Mouse (Mus musculus) heart, adult 8-10 months (tissue): ENCODE results near the gene Ppard. TPM values are rescaled to one million over a fixed set of nuclear protein-coding genes. Genes with fewer than 3 reads are reported as not detected.
"Not testable (repeated sequence)": the region's sequence is repeated elsewhere in the genome, so short reads cannot be mapped to it uniquely, and the experiment has no call there.

Experiments used
- DNase-seq: peaks from one replicate; pipeline ENCODE4 v3.0.0; 2022; ENCODE audit warnings: low spot score
- total RNA-seq, 4 experiments: library from RNA; stranded (reverse); gene quantifications; 2 replicates each; pipeline ENCODE4 v1.2.4; 2022

Ppard gene
- total RNA-seq, result 10 to 100 TPM; 32.4 to 33.8 (median 33.1) TPM

DNA sequence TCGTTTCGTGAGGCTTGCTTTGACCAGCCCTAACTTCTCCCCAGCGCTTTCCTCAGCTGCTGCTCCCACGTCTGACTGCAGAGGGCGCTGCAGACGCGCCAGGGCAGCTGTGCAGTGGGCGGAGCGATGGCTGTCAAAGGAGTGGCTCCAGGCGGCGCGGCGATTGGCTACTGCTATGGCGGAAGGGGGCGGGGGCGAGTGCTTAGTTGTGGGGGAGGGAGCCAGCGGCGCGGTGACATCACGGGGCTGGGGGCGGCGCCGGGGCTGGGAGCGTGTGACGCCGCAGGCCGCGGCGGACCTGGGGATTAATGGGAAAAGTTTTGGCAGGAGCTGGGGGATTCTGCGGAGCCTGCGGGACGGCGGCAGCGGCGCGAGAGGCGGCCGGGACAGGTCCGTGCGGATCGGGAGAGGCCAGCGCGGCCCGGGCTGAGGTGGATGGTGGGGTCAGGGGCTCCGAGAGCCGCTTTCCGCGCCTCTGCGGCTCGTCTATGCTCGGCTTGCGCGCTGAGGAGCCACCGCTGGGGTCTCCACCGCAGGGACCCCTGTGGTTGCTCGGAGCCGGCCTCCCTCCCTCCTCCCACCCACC, at the start of gene Ppard:
Gene Ppard (plus strand): TSS at position 226 of the 586 bp plus-strand sequence.
- peak; percentile 95 for DNase-seq

DNA sequence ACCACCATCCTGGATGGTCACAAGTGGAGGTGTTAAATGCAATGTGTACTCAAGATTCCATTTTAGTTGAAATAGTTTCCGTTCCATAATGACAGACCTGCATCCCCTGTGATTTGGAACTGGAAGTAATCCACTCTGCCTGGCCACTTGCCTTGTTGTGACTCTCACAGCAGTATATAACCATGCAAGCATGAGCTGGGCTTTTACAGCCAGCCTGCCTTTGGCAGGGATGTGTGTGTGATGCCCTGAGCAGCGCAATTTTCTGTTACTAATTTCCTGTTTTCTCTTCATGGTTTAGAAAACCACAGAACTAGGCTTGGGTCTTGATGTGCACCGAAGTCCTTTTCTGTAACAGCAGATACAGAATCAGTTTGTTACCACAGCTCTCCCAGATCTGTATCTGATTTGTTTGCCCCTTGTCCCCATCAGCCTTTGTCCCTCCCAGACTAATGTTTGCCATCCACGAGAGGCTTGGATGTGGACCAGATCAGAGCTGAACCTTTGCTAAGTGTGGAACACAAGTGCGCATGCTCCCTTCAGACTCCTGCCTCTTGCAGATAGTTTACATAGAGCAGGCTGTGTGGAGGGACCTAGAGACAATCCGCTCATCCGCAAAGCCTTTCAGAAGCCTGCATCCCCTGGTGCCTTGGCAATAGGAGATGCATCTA, 47.4 kb upstream of the Ppard start:
- DNase-seq, result no peak

DNA sequence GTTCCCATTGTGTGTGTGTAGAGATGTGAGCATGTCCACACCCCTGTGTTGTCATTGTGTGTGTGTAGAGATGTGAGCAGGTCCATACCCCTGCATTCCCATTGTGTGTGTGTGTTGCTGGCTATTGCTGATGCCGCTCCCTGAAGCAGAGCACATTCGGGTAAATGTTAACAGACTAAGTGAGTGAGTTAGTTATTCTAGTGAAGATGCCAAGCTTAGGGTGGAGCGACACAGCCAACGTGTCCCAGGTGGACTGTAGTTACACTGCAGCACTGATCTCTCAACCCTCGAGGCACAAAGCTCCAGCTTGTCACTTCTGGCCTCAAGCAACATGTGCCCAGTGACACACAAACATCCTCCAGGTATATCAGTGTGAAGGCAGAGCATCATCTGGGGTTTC, 44.2 kb upstream of the Ppard start:
- DNase-seq, result no peak

DNA sequence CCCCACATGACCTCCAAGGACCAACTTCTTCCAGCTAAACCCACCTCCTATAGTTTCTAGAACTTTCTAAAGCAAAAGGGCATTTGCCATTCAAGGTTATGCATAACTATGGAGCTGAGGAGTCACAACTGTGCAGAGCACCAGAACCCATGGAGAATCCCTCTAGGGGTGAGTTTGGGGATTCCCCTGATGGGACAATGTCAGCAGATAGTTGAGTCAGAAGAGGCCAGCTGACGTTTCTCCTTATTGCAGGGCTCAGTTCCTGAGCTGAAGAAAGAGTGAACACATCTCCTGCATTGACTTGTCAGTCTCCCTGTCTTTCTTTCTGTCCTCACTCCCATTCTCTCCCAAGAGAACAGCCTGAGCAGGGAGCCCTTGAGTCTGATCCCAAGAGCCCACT, 39.7 kb upstream of the Ppard start:
- no peak for DNase-seq

DNA sequence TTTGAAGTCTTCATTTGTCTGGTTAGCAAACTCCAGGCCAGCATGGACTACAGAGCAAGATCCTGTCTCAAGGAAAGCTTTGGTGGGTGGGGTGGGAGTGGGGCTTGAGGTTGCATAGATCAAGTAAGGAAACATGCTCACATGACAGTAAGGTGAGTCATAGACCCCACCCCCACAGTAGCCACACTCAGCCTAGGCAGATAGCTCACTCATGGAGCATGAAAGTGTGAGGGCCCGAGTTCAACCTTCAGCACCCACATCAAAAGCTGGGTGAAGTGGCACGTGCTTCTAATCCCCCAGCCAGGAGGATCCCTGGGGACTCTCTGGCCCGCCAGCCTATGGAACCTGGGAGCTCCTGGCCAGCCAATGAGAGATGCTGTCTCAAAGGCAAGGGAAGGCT, 38.9 kb upstream of the Ppard start:
- no peak for DNase-seq

DNA sequence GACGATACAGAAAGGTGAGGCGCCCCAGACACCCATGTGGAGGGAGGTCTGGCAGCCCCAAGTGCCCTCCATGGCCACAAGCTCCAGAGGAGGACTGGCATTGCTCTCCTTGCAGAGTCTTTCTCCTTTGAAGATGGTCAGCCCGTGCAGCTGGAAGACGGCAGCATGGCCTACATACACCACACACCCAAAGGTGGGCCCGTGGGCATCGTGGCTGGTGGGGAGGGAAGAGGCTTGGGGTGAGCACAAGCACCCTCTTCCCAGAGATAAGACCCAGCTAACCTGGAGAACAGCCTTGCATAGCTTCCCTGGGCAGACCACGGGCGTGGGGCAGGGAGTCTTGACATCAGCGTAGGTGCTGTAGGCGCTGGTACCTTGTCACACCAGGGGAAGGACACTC, 37.5 kb upstream of the Ppard start:
- DNase-seq, result no peak

DNA sequence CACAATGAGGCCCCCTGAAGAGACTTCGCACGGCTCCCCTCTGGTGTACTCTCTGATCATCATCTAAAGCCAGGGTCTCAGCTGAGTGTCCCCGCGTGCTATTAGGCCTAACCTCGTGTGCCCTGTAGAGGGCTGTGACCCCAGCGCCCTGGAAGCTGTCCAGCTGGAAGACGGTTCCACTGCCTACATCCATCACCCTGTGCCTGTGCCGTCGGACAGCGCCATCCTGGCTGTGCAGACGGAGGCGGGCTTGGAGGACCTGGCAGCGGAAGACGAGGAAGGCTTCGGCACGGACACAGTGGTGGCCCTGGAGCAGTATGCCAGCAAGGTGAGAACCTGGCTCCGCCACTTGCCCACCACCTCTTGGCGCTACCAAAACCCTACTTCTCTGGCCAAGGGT, 34.9 kb upstream of the Ppard start:
- no peak for DNase-seq

DNA sequence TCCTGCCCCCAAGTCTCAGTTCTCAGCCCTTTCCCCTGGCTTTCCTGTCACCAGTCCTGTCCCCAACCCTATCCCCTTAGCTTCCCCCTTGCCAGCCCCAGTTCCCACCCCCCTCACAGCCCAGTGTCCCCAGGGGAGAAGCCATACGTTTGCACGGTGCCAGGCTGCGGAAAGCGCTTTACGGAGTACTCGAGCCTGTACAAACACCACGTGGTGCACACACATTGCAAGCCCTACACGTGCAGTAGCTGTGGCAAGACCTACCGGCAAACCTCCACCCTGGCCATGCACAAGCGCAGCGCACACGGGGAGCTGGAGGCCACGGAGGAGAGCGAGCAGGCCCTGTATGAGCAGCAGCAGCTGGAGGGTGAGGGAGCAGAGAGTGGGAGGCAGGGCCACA, 30.5 kb upstream of the Ppard start:
- DNase-seq, result no peak

DNA sequence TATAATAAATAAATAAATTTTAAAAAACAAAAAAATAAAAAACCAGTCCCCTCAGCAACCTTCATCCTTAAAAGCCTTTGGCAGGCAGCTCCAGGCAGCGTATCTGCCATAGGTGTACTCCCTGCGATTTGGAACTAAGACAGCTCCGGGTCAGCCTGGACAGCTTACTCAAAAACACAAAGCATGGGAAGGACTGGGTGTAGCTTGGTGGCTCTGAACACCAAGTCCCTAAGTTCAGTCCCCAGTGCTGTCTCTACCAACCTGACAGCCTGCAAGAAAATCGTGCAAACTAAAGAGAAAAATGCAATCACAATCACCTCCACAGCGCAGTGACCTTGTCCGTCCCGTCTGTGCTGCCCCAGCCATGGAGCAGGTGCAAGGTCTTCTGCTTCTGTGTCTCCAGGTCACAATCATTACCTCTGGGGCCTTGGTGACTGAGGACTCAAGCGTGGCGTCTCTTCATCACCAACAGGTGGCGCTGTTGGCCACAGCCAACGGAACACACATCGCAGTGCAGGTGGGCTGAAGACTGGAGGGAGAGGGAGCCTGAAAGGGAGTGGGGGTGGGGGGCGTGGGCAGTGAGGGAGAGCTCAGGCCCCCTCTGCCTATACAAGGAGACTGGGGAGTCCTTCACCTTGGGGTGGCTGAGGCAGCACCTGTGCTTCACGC, 28.3 kb upstream of the Ppard start:
- no peak for DNase-seq

DNA sequence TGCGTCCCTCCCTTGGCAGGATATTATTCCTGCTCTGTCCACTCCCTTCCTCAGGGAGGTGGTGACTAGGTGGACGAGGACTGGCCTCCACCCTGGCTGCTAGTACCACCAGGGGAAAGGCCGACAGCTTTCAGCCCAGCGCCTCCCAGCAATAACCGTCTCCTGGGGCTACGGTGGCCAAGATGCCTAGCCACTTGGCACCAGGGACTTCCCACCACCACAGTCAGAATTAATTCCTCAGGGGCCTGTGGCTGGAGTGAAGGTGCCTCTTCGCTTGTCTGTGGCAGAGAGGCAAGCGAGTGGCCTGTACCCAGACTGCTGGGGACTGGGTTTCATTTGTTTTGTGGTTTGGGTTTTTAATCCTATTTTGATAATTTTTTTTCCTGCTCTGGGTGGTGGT, 27.1 kb upstream of the Ppard start:
- no peak for DNase-seq

DNA sequence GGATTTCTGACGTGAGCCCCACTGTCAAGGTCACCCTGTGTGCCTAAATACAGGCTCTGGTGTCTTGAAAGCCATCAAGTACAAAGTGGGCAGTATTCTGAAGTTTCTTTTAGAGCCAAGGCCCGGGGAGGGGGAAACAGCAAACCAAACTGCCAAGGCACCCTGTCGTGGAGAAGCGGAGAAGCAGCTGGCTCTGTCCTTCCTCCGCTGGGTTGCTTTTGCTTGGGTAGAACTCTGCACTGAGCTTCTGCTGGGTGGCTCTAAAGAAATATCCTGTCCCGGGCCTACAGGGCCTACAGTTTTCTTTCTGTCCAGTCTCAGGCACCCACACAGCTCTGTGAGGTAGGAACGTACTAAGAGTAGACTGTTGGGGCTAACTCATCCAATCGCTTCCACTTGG, 25.4 kb upstream of the Ppard start:
- no peak for DNase-seq

DNA sequence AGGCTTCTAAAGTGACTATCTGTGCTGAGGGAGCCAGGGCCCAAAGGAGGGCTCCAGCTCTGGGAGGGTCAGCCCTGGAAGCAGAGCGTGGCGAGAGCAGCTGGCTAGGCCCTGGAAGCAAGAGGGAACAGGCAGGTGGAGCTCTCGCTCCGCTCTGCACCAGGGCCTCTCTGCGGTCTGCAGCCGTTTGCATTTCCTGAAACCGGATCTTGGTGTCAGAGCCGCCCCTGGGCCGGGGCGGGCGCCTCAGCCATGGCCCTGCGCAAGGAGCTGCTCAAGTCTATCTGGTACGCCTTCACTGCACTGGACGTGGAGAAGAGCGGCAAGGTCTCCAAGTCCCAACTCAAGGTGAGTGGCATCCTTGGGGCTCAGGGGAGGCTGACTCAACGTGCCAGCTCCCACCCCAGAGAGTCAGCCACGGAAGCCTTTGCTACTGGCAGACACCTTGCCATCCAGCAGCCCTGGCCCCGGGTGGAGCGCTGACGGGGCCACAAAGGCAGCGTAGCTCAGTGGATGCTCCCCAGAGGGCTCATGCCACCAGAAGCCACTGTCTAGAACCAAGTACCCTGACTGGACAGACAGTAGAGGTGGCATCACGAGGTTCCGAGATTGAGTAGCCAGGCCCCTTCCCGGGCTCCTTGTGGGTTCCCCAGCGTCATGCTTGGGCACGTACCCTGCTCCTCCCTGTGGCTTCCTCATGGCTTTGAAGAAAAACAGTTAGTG, 24.7 kb upstream of the Ppard start, which contains the start of gene Def6:
Gene Def6 (plus strand): TSS at position 188 of the 723 bp plus-strand sequence.
- peak; percentile 77 for DNase-seq

DNA sequence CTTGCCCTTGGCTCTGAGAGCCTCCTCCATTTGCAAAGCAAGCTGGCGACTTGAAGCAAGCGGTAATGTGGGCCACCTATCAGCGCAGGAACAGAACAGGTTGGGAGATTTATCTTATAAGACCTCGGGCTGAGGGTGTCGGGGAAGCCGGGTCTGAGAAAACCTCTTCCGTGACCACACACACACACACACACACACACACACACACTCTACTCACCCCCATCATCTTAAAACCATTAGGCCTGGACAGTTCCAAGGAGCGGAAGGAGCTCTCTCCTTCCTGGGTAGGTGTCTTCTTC, 24.2 kb upstream of the Ppard start:
- DNase-seq, result no peak

DNA sequence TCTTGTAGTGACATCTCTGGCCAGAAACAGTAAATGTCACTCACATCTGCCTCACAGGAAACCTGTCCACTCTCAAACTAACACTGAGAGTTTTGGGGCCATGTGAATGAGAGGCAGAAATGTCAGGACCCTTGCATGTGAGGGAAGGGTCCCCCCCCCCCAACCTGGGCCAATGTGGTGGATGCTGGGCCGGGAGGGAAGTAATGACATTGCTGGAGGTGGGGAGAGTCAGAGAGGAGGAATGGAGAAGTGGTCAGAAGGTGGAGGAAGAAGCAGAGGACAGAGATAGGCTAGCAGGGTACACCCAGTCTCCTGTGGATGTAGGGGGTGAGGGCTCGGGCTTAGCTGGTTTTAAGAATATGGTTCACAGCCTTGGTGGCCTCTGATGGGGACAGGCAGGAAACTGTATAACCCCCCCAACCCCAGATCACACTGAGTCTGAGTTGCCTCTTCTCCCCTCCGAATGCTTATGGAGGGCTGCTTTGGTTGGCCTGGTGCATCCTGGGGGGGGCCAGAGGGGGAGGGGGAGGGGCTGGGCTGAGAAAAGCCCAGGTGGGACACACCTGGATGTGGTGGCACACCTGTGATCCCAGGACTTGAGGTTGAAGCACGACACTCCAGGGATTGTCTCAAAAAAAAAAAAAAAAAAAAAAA, 22.9 kb upstream of the Ppard start:
- DNase-seq, result no peak

DNA sequence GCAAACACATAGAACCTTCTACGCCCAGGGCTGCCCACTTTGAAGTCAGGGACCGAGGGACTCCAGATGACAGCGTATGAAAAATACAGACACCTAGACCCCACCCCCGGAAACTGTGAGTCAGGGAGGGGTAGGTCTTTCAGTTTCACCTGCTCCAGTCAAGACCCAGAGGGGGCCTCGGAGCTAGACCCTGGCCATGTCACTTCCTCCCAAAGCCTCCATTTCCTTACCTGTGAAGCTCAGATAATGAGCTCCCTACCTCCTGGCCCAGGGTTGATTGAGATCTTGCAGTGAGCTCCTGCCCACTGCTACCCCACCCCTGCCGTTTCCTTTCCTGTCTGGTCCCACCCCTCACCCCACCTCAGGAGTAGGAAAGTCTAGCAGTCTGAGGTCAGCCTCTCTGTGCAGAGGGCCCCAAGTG, 20.6 kb upstream of the Ppard start:
- no peak for DNase-seq

DNA sequence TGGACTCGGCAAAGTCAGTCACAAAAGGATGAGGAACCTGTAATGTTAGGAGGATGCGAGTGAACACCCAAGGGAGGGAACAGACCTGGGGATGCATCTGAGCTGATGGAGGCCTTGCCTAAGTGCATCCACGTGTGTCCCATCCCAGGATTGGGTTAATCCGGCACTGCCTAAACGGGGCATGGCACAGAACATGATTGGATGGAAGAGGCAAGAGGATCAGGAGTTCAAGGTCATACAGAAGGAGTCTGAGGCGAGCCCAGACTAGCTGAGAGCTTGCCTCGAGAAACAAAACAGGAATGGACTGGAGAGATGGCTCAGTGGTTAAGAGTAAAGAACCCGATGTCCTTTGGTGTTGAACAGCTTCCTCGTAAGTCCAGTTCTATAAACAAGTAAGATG, 20.1 kb upstream of the Ppard start:
- DNase-seq, result no peak

DNA sequence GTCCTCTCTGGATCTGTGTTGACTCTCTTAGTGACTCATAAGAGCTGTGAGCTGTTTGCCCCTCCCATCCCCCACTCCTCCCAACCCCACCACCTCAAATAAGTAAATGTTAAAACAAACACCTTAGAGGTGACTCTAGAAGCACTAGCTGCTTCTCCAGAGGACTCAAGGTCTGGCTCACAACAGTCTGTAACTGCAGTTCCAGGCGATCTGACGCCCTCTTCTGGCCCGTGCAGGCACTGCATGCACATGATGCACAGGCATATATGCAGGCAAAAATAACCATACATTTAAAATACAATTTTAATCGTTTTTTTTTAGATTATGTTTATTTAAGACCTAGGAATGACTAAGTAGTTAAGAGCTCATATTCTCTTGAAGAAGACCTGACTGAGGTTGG, 19.3 kb upstream of the Ppard start:
- DNase-seq, result no peak

DNA sequence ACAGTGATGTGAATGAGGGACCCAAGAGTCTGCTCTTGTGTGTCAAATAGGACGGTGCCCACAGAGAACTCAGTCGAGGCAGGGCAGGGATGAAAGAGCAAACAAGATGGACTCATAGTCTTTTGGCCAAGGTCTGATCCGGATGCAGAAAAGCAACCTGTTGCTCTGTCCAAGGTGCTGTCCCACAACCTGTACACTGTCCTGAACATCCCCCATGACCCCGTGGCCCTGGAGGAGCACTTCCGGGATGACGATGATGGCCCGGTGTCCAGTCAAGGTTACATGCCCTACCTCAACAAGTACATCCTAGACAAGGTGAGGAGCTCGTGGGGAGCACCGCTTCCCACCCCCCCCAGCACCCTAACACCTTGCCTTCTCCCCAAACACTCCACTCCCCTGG, 15.7 kb upstream of the Ppard start:
- no peak for DNase-seq

DNA sequence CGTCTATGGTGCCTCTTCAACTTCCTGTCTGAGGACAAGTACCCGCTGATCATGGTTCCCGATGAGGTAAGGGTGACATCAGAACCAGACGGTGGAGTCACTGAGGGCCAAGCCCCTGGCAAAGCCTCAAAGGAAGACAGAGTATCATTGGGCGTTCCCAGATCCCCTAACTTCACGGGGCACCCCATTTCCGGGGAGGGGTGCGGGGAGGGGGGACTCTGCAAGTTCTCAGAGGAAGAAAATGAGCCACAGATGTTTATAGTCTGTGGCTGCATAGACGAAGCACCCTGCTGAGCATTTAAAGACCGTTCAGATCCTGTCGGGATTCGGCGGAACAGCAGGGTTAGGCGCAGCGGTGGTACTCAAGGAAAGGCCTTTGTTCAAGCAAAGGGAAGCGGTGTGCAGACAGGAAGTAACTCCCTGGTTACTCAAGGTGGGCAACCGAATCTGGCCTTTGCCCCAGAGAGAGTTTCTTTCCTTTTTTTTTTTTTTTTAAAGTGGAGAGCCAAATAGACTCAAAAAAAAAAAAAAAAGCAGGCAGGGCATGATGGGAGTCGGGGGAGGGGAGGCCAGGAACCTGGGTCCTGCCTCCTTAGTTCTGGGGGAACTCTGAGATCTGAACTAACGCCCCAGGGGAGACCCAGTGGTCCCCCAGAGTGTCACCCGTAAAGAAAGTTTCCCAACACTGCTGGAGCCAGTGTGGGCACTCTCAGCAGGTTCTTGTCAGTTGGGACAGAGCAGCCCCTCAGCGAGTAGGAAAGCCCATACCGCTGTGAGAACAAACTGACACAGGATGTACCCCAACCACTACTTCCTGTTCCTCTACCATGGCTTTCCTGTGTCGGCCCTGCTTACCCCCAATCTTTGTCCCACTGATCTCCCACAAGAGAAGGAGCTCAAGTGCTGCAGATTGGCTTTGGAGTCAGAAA, 14.5 kb upstream of the Ppard start:
- no peak for DNase-seq

DNA sequence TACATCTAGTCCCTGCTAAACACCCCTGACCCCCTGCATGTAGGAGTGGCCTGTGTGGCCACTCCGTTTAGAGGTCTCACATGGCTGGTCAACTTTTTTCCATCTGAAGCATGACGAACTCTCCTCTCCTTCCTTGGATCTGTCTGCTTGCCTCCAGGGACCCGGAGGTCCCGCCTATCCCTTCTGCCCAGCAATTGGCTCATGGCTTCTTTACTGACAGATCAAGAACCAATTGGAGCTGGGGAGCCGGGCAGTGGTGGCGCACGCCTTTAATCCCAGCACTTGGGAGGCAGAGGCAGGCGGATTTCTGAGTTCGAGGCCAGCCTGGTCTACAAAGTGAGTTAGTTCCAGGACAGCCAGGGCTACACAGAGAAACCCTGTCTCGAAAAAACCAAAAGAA, 10.0 kb upstream of the Ppard start:
- DNase-seq, result not testable (repeated sequence)
